25 mouse cellular contexts compared by ENCODE assay signal in genomic region chr1:151128955-151129354, GRCm38 (mm10). TPM values are rescaled to one million over a fixed set of nuclear protein-coding genes. Genes with fewer than 3 reads are reported as not detected.
DNase-seq lines count a peak whose midpoint lies in the region; ATAC-seq and TF ChIP-seq lines count a peak whose summit lies in the region.
"Had no signal": no experiment of that assay in that cellular context is flagged by ENCODE, and none has a peak within 500 bp of the region (broad histone marks: within the 10 kb centered on the region; RNA-seq: fewer than 3 reads in every experiment).

No protein-coding gene starts in this region.

- ATAC-seq in heart, embryonic 12.5 days (ENCODE audit: insufficient number of reproducible peaks, low FRiP score): no peak
- ATAC-seq in liver, embryonic 13.5 days (ENCODE audit: low read depth): peak; percentile 54
- ATAC-seq: forebrain, embryonic 16.5 days had no signal

- no peaks in the 10 kb centered on the region for H3K9me3 ChIP-seq in heart, embryonic 12.5 days (replicated peaks)
- H3K9me3 ChIP-seq in liver, embryonic 13.5 days (replicated peaks): no peaks in the 10 kb centered on the region
- H3K9me3 ChIP-seq: embryonic facial prominence, embryonic 13.5 days; hindbrain, embryonic 10.5 days; midbrain, embryonic 12.5 days had no signal

- TF ChIP-seq CTCF in liver, adult 2 months (IDR thresholded peaks at IDR 0.05; ENCODE audit: low read depth, low read length): no peak

- H3K9ac ChIP-seq in heart, embryonic 12.5 days: no peak overlapping the region
- no peak overlapping the region for H3K9ac ChIP-seq in liver, adult 2 months (ENCODE audit: low read depth, low read length)
- no peak overlapping the region for H3K9ac ChIP-seq in liver, embryonic 13.5 days
- H3K9ac ChIP-seq: embryonic facial prominence, embryonic 13.5 days; lung, embryonic 14.5 days; midbrain, embryonic 12.5 days had no signal

- H3K27ac ChIP-seq in heart, embryonic 12.5 days (ENCODE audit: poor library complexity, severe bottlenecking): 0 out of 2 replicates have a peak overlapping the region, but pooled peaks have one; percentile 25
- H3K27ac ChIP-seq in liver, adult 2 months (replicated peaks; ENCODE audit: insufficient read depth, low read depth, low read length): peak overlapping the region; percentile 62; the same call in 1 of the 2 replicates
- peak overlapping the region; percentile 51; the same call in 1 of the 2 replicates for H3K27ac ChIP-seq in liver, embryonic 13.5 days
- H3K27ac ChIP-seq: embryonic facial prominence, embryonic 13.5 days; hindbrain, embryonic 10.5 days; left cerebral cortex, adult 2 months; midbrain, embryonic 12.5 days; stomach, postnatal 0 days had no signal

- peaks cover 28% of the 10 kb centered on the region for H3K4me1 ChIP-seq in heart, embryonic 12.5 days (replicated peaks)
- H3K4me1 ChIP-seq in liver, adult 2 months (ENCODE audit: control insufficient read depth, insufficient read depth, low read length): peaks cover 21% of the 10 kb centered on the region
- H3K4me1 ChIP-seq in liver, embryonic 13.5 days (replicated peaks): peaks cover 62% of the 10 kb centered on the region
- H3K4me1 ChIP-seq: embryonic facial prominence, embryonic 13.5 days; hindbrain, embryonic 10.5 days; midbrain, embryonic 12.5 days had no signal

- peaks cover 9% of the 10 kb centered on the region; the same call in 1 of the 2 replicates for H3K79me2 ChIP-seq in liver, adult 2 months (ENCODE audit: control insufficient read depth, insufficient read depth, low read length)

- H3K4me3 ChIP-seq in heart, embryonic 12.5 days: no peak overlapping the region
- H3K4me3 ChIP-seq in liver, adult 2 months (ENCODE audit: insufficient read depth, low read depth, low read length): peak overlapping the region; percentile 36; the same call in 1 of the 2 replicates
- H3K4me3 ChIP-seq in liver, embryonic 13.5 days (replicated peaks): no peak overlapping the region
- H3K4me3 ChIP-seq: embryonic facial prominence, embryonic 13.5 days; hindbrain, embryonic 10.5 days; left cerebral cortex, adult 2 months; midbrain, embryonic 12.5 days had no signal

- no peak for TF ChIP-seq POLR2A in liver, adult 2 months (IDR thresholded peaks at IDR 0.05; ENCODE audit: extremely low read depth, insufficient read depth, low read length)

- H3K36me3 ChIP-seq in heart, embryonic 12.5 days: no peaks in the 10 kb centered on the region
- no peaks in the 10 kb centered on the region for H3K36me3 ChIP-seq in liver, adult 2 months (ENCODE audit: control insufficient read depth, insufficient read depth, low read length)
- H3K36me3 ChIP-seq in liver, embryonic 13.5 days: no peaks in the 10 kb centered on the region
- H3K36me3 ChIP-seq: embryonic facial prominence, embryonic 13.5 days; hindbrain, embryonic 10.5 days; midbrain, embryonic 12.5 days had no signal

- H3K27me3 ChIP-seq in heart, embryonic 12.5 days (replicated peaks): no peaks in the 10 kb centered on the region
- H3K27me3 ChIP-seq in liver, adult 2 months (ENCODE audit: control insufficient read depth, insufficient read depth, low read length): no peaks in the 10 kb centered on the region
- no peaks in the 10 kb centered on the region for H3K27me3 ChIP-seq in liver, embryonic 13.5 days
- H3K27me3 ChIP-seq: embryonic facial prominence, embryonic 13.5 days; midbrain, embryonic 12.5 days had no signal

- DNase-seq in heart, postnatal 4 days: no peak
- DNase-seq in liver, adult 2 months (ENCODE audit: extremely low read depth, low read depth, low spot score): peak; percentile 89
- DNase-seq in liver: no peak
- DNase-seq in liver, embryonic 13.5 days: peak; percentile 20
- no peak for DNase-seq in adrenal gland, postnatal 25 days
- DNase-seq in testis, postnatal 10 days (ENCODE audit: low spot score): no peak
- DNase-seq in left cerebral cortex, postnatal 25 days (ENCODE audit: low spot score in 2 of 2): no peak
- DNase-seq: adrenal gland, postnatal 10 days; B cell, adult 2 months; cerebellum, postnatal 10 days; gastrocnemius, postnatal 25 days; kidney, postnatal 4 days; layer of hippocampus, adult 9-11 months; lung, embryonic 14.5 days; lung, postnatal 4 days; right cerebral cortex, adult 18-20 months had no signal

- no peak overlapping the region for H3K4me2 ChIP-seq in heart, embryonic 12.5 days
- no peak overlapping the region for H3K4me2 ChIP-seq in liver, embryonic 13.5 days
- H3K4me2 ChIP-seq: embryonic facial prominence, embryonic 13.5 days; lung, embryonic 14.5 days; midbrain, embryonic 12.5 days had no signal

- intact Hi-C loops in left cerebral cortex, postnatal 25 days (cut with DNase I): loop anchor here (5.0 kb wide), 3 partner anchors 42 to 213 kb away; partner anchors contain the start of gene Ivns1abp

RNA-seq across cellular contexts. Expression of gene Gm47985, which starts 53.4 kb away (rescaled TPM):
- polyA plus RNA-seq in heart, embryonic 12.5 days (2016; fragmentation: Nextera tagmentation; extraction: Ambion mirVana): 2.9 and 3.1 TPM in 2 replicates
- total RNA-seq in heart, postnatal 4 days (2021): under 1 TPM in 1 of 2 experiments, not detected in 1; 0.29 TPM
- not detected in 2 replicates for total RNA-seq in liver, adult 2 months (2014; rRNA removed)
- polyA plus RNA-seq in liver, adult 2 months (2012; rRNA removed): not detected in 2 replicates
- polyA plus RNA-seq in liver, embryonic 13.5 days (2015; fragmentation: Nextera tagmentation; extraction: Ambion mirVana): 2.7 and 2.8 TPM in 2 replicates
- not detected in 2 replicates for total RNA-seq in adrenal gland, postnatal 25 days (2021)
- total RNA-seq in left cerebral cortex, postnatal 25 days (2021): not detected
- total RNA-seq: adrenal gland, postnatal 10 days; gastrocnemius, postnatal 25 days; left cerebral cortex, adult 2 months; monocyte, adult 5-6 weeks had no signal
- polyA plus RNA-seq: brain, embryonic 14.5 days; embryonic facial prominence, embryonic 13.5 days; forebrain, embryonic 16.5 days; lung, embryonic 14.5 days; stomach, postnatal 0 days had no signal

Comparison
In these comparisons a context has a peak if more than half of its experiments do, and no peak if none do; other contexts are left out.
1. DNase-seq: peak in liver, adult 2 months (single experiment) and liver, embryonic 13.5 days (single experiment); none in heart, postnatal 4 days (single experiment), liver (single experiment), adrenal gland, postnatal 25 days (single experiment), testis, postnatal 10 days (single experiment) and left cerebral cortex, postnatal 25 days (0 of 2).
2. Peak in every context shown above with its lines, with median percentiles within 50 percentile points of each other: H3K27ac ChIP-seq.